Mouse (Mus musculus) telencephalon, adult 2 months (tissue): Measurements from ENCODE around the gene Angptl7.

Source experiments
- DNase-seq: peaks from one replicate; pipeline ENCODE4 v3.0.0-alpha.2; 2011; ENCODE audit warnings: low read depth, low spot score

Angptl7 gene

DNA sequence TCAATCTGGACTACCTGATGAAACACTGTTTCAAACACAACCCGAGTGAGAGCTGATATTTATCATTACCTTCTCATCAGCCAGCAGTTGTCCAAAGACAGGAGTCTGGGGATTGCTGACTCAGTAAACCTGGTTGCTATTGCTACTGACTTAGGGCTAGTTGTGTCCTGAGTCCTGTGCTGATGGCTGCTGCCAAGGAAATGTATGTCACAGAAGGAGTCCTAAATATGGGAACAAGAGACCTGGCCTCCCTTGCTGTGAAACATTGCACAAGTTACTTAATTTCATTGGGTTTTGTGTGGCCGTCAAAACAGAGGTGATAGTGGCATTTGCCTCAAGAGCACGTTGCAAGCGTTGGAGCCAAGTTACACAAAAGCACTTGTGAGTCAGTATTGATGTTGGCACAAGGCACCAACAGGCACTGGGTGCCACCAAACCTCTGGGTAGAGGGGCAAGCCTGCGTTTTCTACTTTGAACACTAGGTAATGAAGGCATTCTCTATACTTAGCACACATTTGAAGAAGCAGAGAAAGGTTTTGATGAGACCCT, 44.7 kb downstream of the Angptl7 start:
- no peak for DNase-seq

DNA sequence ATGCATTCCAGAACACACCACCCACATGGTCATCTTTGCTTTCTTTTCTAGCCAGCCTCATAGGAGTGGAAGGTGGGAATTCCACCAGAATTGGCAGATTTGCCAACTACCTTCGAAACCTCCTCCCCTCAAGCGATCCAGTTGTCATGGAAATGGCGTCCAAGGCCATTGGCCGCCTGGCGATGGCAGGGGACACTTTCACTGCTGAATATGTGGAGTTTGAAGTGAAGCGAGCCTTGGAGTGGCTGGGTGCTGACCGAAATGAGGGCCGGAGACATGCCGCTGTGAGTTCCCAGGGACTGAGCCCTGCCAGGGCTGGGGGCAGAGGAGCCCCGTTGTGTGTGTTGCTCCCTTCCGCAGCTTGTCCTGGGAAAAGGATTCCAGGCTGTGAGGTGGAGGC, 46.6 kb downstream of the Angptl7 start:
- DNase-seq: no peak

DNA sequence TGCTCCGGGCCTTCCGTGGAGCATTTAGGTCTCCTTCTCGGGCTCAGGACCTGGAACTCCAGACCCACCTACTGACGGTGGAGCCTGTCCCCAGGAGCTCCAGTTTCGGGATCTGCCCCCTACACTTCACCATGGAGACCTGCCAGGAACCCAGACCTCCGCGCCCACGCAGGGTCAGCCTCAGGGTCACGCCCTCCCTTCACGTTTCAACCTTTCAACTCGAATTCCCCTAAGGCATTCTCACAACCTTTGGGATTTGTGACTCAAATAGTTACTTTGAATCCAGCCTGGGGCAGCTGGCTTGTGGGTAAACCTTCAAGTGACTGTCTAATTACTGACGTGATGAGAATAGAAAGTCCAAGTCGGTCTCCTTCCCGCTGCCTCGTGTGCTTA, 51.4 kb downstream of the Angptl7 start:
- no peak for DNase-seq

DNA sequence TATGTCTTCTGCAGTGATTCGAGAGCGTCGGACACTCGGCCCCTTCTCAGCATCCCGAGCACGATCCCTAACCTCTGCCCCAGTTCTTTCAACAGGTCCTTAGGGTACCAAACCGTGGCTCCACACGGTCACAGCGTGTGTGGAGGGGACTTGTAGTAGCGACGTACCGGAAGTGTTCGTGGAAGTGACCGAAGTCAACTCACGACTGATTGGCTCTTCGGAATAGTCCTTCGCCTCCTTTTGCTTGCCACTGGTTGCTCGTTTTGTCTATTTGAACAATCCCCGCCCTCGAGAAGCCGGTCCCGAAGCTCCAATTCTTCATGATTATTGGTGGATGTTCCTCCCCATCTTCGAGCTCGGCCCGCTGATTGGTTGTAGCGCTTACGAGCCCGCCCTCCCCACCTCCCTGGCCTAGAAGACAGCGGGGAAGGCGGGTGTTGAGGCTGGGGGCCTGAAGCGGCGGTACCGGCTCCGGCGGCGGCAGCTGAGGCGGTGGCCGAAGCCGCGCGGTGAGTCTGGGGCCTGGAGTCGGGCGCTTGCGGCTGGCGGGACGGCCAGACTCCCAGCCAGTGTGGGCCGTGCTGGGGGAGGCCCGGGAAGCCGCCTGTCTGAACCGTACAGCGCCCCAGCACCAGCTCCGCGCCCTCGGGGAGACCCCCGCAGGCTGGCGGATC, 51.9 kb downstream of the Angptl7 start, which contains the start of gene Mtor:
Mtor (plus strand) TSS at position 433 of the 674 bp plus-strand sequence.
- peak; percentile 99 for DNase-seq
